Comparison of ENCODE assay signal across 24 mouse cellular contexts in the genomic region with DNA sequence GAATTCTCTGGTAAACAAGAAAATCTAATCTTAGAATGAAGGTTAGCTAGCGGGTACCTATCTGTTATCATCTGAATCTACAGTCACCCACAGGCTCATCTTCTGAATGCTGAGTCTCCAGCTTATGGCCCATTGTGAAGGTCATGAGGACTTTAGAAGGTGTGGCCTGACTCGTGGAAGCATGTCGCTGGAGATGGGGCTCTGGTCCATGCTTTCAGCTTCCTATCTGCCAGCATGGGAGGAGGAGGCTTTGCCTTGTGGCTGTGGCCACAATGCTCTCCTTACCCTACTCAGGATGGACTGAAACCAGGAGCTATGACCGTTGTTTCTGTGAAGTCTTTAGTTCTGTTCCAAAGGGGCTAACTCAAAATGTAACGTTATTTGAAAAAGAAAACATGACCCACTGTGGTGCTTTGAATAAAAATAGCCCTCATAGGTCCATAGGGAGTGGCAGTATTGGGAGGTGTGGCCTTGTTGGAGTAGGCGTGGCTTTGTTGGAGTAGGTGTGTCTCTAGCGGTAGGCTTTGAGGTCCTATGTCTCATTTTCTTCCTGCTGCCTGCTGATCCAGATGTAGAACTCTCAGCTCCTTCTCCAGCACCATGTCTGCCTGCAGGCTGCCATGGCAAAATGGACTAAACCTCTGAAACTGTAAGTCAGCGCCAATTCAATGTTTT.
"Had no signal": no experiment of that assay in that cellular context is flagged by ENCODE, and none has a peak within 500 bp of the region (broad histone marks: within the 10 kb centered on the region; RNA-seq: fewer than 3 reads in every experiment).

No protein-coding gene starts in this region.

- H3K27me3 ChIP-seq: heart, embryonic 15.5 days; hindbrain, embryonic 15.5 days; intestine, embryonic 15.5 days; limb, embryonic 12.5 days; liver, embryonic 13.5 days; liver, embryonic 15.5 days had no signal

- H3K4me3 ChIP-seq: gastrocnemius, adult 2 months; heart, adult 2 months; heart, embryonic 13.5 days; heart, embryonic 15.5 days; hindbrain, embryonic 13.5 days; hindbrain, embryonic 15.5 days; intestine, embryonic 15.5 days; left cerebral cortex, adult 2 months; limb, embryonic 10.5 days; limb, embryonic 12.5 days; liver, embryonic 13.5 days; liver, embryonic 15.5 days had no signal

- H3K27ac ChIP-seq: gastrocnemius, adult 2 months; heart, adult 2 months; heart, embryonic 13.5 days; heart, embryonic 15.5 days; hindbrain, embryonic 13.5 days; hindbrain, embryonic 15.5 days; hindbrain, postnatal 0 days; intestine, embryonic 15.5 days; left cerebral cortex, adult 2 months; limb, embryonic 10.5 days; limb, embryonic 12.5 days; liver, embryonic 13.5 days; liver, embryonic 15.5 days had no signal

- H3K36me3 ChIP-seq: heart, embryonic 13.5 days; heart, embryonic 15.5 days; hindbrain, embryonic 13.5 days; hindbrain, embryonic 15.5 days; intestine, embryonic 15.5 days; limb, embryonic 10.5 days; limb, embryonic 12.5 days; liver, embryonic 13.5 days; liver, embryonic 15.5 days had no signal

- DNase-seq: gastrocnemius, adult 2 months; gastrocnemius, postnatal 14 days; gastrocnemius, postnatal 36 days; heart, adult 2 months; heart, postnatal 14 days; heart, postnatal 36 days; kidney, adult 18-20 months; kidney, adult 8-10 months; kidney, postnatal 10 days; kidney, postnatal 25 days; kidney, postnatal 4 days; liver; liver, embryonic 13.5 days; liver, postnatal 0 days had no signal

- H3K9me3 ChIP-seq: heart, embryonic 15.5 days; hindbrain, embryonic 13.5 days; hindbrain, embryonic 15.5 days; intestine, embryonic 15.5 days; limb, embryonic 10.5 days; liver, embryonic 13.5 days; liver, embryonic 15.5 days had no signal

- H3K4me1 ChIP-seq: heart, embryonic 13.5 days; heart, embryonic 15.5 days; liver, embryonic 13.5 days; liver, embryonic 15.5 days had no signal
